Mouse (Mus musculus): ENCODE data around the gene Hoxb7.

Hoxb7 gene

GRCm38 (mm10) chr11:96316696-96317607, 30.5 kb downstream of the Hoxb7 start:
- DNase-seq (ENCODE audit: low read depth) = no peak

DNA sequence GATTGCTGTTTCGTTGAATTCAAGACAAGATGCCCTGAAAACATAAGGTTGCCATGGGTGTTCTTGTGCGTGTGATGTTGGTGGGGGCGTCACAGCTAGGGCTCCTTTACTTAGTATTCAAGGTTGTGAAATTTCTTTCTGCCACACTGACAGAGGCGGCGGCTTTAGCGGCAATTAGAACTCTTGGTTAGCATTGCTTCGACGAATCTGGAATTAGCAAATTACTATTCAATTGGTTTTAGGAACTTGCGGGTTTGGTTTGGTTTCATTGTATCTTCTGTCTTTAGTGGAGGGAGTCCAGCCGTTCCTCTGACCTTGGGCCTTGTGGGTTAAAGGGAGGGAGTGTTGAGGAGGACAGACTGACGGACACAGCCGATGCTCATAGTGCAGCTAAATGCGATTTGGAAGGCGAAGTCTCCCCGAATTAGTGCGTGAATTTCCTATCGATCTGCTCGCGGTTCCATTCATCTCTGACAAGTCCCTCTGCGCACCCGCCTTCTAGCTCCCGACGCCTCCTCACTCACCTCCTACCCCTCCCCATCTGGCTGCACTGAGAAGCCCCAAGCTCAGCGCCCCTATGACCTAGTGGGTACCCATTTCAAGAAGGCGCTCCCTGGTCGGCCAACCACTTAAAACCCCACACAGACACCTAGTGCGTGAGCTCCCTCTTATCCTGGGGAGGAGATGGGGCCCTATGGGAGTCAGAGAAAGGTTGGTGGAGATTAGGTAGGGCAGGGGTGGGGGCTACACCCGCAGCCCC, 31.4 kb downstream of the Hoxb7 start, which contains the start of gene Hoxb4:
TSS of gene Hoxb4 (plus strand) at position 660 of the 760 bp plus-strand sequence.
- no peak for DNase-seq (ENCODE audit: low read depth)

- no peak for DNase-seq (ENCODE audit: low read depth)
Measured at GRCm38 (mm10) chr11:96318368-96319070, 32.1 kb downstream of the Hoxb7 start.

GRCm38 (mm10) chr11:96319071-96319902, 32.9 kb downstream of the Hoxb7 start:
- no peak for DNase-seq (ENCODE audit: low read depth)

DNA sequence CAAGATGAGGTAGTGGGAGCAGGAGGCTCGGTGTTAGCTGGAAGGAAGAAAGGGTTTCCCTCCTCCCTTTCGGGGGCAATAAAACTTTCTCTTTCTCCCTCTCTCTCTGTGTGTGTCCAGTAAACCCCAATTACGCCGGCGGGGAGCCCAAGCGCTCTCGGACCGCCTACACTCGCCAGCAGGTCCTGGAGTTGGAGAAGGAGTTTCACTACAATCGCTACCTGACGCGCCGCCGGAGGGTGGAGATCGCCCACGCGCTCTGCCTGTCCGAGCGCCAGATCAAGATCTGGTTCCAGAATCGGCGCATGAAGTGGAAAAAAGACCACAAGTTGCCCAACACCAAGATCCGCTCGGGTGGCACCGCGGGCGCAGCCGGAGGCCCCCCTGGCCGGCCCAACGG, 33.5 kb downstream of the Hoxb7 start:
- no peak for DNase-seq (ENCODE audit: low read depth)

GRCm38 (mm10) chr11:96320688-96321087, 34.3 kb downstream of the Hoxb7 start:
- DNase-seq (ENCODE audit: low read depth) = no peak

DNA sequence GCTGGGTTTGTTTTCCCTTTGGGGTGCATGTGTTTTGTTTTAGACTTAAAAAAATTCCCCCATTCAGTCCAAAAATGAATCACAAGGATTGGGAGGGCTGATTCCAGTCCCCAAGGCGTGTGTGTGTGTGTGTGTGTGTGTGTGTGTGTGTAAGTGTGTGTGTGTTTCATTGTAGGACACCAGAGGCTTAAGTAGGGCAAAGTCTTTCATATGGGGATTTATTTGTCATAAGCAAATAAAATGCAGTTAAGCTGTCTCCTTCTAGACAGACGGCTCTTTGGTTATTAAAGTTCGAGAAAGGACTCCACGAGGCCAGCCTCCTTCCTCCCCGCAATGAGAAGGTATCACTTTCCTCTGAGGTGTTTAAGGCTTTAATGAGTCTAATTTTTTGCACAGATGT, 35.4 kb downstream of the Hoxb7 start:
- DNase-seq (ENCODE audit: low read depth) = no peak

GRCm38 (mm10) chr11:96322738-96323137, 36.3 kb downstream of the Hoxb7 start:
- DNase-seq (ENCODE audit: low read depth) = no peak

DNA sequence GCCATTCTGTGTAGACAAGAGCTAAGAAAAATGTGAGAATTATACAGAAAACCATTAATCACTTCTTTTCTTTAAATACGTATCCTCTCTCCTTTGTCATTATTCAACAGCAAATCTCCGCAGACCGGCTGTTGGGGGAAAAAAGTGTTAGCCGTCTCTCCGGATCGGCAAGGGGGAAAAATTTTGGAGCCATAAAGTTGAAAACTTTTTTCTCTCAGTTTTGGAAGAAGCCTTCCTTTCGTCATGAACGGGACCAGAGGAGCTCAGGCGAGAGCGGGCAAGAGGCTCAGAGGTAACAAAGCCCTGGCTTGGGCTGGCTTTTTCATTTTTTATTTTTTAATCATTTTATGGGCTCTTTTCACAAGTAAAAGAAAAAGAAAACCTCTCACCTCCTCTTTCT, 36.7 kb downstream of the Hoxb7 start, which contains the start of gene Hoxb3:
TSS of gene Hoxb3 (plus strand) at position 173 of the 400 bp plus-strand sequence.
- no peak for DNase-seq (ENCODE audit: low read depth)

DNA sequence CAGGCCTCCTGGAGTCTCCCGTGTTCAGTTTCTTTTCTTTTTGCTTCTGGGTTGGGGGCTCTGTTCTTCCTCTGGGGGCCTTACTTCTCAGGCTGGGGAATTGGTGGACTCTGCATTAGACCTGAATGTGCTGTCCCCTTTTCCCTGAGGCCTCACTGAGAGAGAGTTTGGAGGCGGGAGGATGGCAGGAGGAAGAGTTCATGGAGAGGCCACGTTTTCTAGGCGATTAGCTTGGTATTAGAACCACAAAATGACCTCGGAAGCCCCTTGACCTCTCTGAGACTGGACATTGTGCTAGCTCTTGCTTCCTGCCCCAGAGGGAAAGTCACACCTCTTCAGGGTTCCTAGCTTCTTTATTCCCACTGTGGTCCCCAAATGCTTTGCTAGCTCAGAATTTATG, 37.7 kb downstream of the Hoxb7 start:
- no peak for DNase-seq (ENCODE audit: low read depth)

DNA sequence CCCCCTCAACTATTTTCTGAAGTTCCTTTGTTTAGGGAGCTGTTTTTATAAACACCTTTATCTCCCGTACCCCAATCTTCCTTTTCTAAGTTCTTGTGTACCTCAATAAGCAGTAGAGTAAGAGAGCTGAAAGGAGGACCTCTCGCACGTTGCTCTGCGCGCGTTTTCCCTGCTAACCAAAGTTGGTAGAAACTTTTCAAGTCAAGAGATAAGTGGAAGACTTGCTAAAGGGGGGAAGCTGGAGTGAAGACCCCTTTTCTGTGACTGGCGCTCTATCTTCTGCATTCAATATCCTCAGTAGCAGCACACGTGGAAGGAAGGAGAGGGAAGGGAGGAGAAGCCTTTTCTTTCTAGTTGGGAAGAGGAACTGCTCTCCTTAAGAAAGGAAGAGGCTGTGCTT, 38.5 kb downstream of the Hoxb7 start:
- no peak for DNase-seq (ENCODE audit: low read depth)

DNA sequence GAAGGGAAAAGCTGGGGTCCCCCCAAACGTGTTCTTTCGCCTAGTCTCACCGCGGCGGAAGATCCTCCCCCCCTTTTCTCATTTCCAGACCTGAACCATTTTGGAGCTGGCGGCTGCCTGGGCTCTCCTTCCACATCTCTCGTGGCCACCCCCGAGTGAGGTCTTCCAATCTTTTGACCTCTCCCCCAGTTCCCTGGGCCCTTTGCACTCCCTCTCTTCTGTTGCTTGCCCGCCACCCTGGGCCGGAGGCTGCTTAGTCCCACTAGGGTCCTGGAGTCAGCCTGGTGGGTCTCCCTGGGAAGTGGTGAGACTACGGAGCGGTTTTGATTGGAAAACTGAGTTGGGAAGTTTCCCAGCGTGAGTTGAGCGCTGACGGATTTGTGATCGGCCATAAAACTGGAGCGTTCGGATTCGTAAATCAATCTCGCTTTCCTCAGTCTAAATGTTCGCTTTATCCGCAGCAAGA, 39.4 kb downstream of the Hoxb7 start:
- no peak for DNase-seq (ENCODE audit: low read depth)

GRCm38 (mm10) chr11:96326705-96327104, 40.3 kb downstream of the Hoxb7 start:
- DNase-seq (ENCODE audit: low read depth) = no peak

DNA sequence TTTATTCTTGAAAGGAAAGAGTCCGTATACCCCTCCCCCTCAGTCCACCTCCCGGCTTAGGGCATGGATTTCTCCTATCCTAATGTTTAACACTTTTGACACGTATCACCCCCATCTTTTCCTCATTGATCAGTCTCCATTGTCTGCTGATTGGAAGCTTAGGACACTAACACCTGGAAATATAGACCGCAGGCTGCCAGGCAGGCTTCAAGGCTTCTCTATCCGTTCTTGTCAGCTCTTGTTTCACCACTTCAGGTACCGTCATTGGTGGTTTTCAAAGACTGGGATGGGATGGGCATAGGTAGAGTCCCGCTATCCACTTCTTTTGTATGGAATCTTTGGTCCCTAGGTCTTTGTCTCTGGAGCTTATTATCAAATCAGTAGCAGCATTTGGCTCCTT, 40.7 kb downstream of the Hoxb7 start:
- no peak for DNase-seq (ENCODE audit: low read depth)

- no peak for DNase-seq (ENCODE audit: low read depth)
Measured at GRCm38 (mm10) chr11:96327750-96328149, 41.3 kb downstream of the Hoxb7 start.

DNA sequence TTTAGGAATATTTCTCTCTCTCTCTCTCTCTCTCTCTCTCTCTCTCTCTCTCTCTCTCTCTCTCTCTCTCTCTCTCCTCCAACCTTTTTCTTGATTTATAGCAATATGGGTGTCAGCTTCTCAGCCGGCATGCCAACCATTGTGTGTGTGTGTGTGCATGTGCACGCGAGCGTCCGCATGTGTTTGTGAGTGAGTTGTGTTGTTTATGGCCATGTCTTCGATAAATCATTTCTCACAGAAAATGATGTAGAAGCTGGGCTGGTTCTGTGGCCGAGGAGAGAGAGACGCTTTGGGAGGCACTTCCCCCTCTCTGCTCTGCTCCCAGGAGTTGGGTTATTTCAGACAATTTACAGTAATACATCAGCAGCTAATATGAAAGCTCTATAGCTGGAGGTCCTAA, 42.2 kb downstream of the Hoxb7 start:
- DNase-seq (ENCODE audit: low read depth) = no peak

DNA sequence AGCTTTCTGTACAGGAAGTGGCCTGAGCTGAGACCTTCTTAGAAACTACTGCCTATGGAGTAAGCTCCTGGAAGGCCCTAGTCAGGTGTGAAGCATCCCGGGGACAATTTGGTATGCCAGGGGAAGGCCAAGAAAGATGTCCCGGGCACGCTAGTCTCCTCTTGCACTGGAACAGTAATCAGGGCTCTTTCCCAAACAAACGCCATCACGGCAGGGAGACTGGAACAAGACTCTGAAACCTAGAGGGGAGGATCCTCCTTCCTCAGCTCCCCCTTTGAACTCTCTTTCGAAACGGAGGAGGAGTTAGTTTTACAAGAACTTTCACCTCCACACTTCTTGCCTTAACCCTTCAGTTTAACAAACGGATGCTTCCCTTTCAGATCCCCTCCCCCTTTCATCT, 45.7 kb downstream of the Hoxb7 start:
- DNase-seq (ENCODE audit: low read depth) = no peak

DNA sequence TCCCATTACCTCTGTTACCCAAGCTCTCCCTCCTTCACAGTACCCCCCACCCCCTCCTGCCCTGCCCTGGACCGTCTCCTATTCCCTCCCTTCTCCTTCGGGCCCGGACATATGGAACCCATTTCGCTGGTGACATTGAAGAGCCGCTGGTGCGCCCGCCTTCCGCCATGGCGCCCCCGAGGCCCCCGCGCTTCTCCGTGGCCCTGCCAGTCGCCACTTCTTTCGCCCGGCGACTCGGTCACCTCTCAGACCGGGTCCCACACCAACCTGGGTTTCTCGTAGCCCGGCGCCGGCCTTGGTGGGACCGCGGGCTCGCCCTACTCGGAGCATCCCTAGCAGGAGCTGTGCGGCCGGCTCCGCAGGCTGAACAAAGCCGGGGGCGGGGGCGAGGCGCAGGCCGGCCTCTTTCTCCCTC, 46.2 kb downstream of the Hoxb7 start:
- no peak for DNase-seq (ENCODE audit: low read depth)

DNA sequence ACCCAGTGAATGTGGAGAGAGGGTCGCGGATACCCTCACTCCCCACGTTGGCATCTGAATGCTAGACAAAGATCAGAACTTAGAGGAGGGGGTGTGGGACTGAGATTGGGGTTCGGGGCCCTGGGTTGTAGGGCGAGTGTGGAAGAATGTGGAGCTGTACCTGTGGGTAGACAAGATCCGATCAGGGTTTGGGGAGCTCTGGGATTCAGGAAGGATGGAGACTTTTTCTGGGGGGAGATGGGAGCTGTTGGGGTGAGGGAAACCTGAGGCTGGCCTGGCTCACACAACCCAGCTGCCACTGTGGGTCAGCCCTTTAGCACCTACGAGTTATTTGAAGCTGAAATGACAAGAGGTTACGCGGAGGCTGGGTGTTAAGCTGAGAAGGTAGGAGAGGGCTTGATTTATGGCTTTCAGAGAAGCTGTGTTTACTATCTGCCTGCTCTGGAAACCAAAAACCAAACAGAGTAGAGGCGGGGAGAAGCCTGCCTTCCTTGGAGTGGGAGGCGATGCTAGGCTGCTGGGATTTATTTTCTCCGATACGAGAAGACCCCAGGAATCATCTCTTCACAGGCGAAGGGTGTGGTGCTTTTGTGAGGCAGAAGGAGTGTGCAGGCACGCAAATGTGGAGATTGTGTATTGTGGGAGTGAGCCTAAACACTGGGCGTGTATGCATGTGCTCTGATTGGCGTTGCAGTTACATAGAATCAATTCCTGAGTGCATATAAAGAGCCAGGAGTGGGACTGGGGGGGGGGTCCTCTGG, 47.0 kb downstream of the Hoxb7 start:
- DNase-seq (ENCODE audit: low read depth) = no peak

DNA sequence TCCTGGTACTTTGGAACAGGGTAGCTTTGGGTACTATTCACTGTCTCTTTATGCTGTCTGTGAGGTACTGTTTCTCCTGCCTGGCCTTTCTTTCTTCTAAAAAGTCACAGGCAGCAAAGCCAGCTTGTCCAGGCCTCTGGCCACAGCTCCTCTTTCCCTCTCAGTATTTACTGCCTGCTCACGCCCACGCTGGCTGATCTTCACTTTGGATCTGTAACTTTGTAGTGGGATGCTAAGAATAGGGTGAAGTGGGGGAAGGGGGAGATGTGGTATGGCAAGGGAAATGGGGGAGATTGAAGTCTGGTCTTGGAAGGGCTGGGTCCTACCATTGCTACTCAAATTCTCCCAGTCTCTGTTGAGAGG, 47.6 kb downstream of the Hoxb7 start:
- no peak for DNase-seq (ENCODE audit: low read depth)

DNA sequence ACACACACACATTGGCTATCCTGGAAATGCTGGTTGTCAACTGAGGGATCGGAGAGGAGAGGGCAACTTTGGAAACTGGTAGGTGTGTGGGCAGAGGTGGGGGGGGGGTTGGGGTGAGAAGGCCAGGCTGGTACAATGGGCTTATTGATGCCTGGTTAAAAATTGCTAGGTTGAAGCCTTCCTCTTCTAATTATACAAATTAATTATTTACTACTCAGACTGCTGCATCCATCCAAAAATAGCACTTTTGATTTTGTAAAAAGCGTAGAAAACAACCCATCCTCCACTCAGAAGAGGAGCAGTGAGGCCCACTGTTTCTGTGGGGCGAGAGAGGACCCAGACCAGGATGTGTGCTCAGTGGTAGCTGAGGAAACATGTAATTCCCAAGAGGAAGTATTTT, 48.6 kb downstream of the Hoxb7 start:
- no peak for DNase-seq (ENCODE audit: low read depth)

All from c-Kit-positive CD71-positive TER-119-negative erythroid progenitor cells, embryonic 14.5 days (primary cell).